Mouse (Mus musculus) lung, adult 2 months (tissue): ENCODE measurements around the gene Rps6ka2.

ENCODE experiments used
- CTCF ChIP-seq: fragments of 200-500 bp; IDR thresholded peaks from 2 replicates; pipeline ENCODE4 v1.5.1; 2011; ENCODE audit warnings: mild to moderate bottlenecking, low read length, control low read depth; ENCODE audit not compliant: insufficient read depth
- POLR2A ChIP-seq: fragments of 200-500 bp; IDR thresholded peaks from 2 replicates; pipeline ENCODE4 v1.6.1; 2011; ENCODE audit warnings: low read depth, mild to moderate bottlenecking, control low read depth, low read length, borderline replicate concordance; ENCODE audit errors: extremely low read depth

- no peak for TF ChIP-seq POLR2A
- TF ChIP-seq CTCF, result no peak
Measured at GRCm38 (mm10) chr17:7257208-7257607, 87.3 kb downstream of the Rps6ka2 start.
